Mouse (Mus musculus): ENCODE measurements around the gene Angptl4.
A peak's percentile ranks its signal among the peaks of the same experiment; 100 is the strongest.
"Not testable (repeated sequence)": the region's sequence is repeated elsewhere in the genome, so short reads cannot be mapped to it uniquely, and the experiment has no call there.

The Angptl4 gene

DNA sequence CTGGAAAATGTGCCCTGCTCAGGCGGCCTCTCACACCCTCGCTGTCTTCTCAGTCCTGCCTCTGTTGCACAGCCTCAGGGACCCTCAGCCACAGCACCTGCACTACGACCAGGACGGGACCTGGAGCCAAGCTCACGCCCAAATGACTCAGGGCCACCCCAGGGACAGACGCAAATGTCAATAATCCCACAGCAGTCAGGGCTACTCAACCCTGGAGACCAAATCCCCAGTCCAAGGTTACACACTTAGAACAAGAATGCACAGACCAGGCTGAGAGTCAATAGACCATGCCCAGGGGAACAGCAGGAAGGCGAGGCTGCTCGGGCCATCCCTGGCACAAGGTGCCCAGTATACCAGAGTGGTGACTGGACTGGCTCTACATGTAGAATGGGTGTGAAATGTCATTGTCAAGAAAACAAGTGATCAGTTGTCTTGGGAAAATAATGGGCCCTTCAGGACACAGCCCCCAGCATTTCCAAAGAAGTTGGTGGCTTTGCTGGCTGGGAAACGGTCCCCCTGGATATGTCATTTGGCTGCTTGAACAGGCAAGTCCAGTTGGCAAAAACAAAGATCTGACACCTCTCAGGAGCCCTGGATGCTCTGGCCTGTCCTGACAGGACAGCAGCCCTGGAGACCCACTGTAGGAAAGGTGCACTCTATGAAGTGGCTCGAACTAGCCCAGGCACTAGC is 26.1 kb downstream of the Angptl4 start:
- no peak for DNase-seq (ENCODE audit: low read depth)

DNA sequence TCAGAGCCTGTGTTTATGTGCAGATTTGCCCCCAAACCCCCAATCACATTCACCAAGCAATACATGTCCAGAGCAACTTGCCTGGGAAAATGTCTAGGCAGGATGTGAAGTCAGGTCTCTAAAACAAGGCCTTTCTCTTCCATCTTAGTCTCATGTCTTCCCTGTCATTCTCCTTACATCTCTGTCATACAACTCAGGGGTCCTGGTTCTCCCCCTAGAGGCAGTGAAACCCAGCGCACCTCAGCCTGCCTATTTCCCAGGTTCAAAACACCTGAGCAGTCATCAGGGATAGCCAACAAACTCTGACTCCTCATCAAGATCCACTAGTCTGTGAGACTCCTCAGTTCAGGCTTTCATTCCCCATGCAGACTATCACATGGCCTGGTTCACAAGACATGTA is 27.0 kb downstream of the Angptl4 start:
- DNase-seq (ENCODE audit: low read depth), result no peak

GRCm38 (mm10) chr17:33752297-33752696 is 29.3 kb downstream of the Angptl4 start:
- DNase-seq (ENCODE audit: low read depth), result peak; percentile 60

DNA sequence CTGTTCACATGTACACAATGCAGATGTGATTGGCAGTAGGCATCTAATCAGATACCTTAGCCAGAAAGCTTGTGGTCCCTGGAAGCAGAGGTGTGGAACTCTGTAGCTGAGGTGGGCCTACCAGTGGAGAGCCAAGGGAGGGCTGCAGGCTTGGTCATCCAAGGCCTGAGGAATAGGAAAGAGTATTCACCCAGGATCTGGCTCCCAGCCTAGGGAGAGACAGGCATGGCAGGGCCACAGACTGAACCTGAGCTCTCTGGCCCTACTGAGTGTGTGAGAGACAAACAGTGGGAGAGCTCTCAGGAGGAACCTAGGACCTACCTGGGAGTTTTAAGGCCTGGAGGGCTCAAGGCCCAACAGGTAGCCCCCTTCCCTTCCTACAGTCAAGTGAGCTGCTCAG is 30.4 kb downstream of the Angptl4 start:
- no peak for DNase-seq (ENCODE audit: low read depth)

GRCm38 (mm10) chr17:33749451-33749850 is 32.2 kb downstream of the Angptl4 start:
- no peak for DNase-seq (ENCODE audit: low read depth)

GRCm38 (mm10) chr17:33746011-33746410 is 35.6 kb downstream of the Angptl4 start:
- DNase-seq (ENCODE audit: low read depth), result no peak

DNA sequence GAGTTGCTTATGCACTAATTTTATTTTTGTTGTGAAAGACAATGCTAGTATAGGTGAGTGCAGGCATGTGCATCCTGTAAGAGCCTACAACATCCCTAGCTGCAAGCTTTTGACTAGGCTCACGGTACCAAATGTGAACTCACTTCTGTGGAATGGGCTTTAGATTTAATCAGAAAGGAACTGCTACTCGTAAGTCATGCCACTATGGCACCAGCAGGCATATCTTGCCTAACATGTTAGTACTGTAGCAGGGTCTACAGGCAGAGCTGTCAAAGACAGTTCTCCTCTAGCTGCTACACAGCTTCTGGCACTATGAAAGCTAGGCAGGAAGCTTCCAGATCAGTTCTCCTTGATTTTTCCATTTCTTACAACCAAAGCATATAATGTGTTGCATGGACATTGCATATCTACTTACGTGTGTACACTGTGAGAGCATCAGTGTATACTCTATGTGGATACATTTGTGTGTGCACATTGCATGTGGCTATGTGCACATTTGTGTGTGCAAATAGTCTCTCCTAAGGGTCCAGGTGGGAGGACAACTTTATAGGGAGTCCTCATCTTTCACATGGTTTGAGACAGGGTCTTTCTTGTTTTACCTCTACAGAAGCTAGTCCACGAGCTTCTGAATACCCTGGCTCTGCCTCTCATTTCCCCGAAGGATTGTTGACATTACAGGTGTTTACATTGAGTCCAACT is 36.8 kb downstream of the Angptl4 start:
- DNase-seq (ENCODE audit: low read depth), result peak; percentile 6

DNA sequence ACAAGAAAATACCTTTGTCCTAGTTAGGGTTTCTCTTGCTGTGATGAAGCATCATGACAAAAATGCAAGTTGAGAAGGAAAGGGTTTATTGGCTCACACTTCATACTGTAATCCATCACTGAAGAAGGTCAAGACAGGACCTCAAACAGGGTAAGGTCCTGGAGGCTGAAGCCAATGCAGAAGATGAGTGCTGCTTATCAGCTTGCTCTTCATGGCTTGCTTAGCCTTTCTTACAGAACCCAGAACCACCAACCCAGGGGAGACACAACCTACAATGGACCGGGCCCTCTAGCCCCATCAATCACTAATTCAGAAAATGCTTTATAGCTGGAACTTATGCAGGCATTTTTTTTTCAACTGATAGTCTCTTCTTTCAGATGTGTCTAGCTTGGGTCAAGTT is 39.2 kb downstream of the Angptl4 start:
- DNase-seq (ENCODE audit: low read depth), result no peak

DNA sequence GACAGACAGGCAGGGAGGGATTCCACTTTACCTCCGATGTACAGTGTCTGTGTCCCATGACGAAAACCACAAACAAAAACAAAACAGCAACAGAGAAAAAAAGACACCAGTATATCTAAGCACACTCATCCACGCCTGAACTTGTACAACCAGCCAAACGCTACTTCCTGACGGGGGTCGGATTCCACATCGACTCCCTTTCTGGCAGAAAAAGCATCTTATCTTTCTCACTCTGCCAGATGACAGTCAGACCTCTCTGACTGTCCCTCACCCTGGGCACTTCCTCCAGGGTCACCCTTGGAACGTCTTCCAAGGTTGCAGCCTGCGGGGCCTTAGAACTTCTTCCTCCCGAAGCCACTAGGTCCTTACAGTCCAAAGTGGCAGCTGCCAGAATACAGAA is 48.1 kb downstream of the Angptl4 start:
- not testable (repeated sequence) for DNase-seq (ENCODE audit: low read depth)

GRCm38 (mm10) chr17:33732556-33733083 is 49.0 kb downstream of the Angptl4 start:
- DNase-seq (ENCODE audit: low read depth), result not testable (repeated sequence)

- peak; percentile 40 for DNase-seq (ENCODE audit: low read depth)
These were observed 52.4 kb downstream of the Angptl4 start for GRCm38 (mm10) chr17:33729215-33729614.

DNA sequence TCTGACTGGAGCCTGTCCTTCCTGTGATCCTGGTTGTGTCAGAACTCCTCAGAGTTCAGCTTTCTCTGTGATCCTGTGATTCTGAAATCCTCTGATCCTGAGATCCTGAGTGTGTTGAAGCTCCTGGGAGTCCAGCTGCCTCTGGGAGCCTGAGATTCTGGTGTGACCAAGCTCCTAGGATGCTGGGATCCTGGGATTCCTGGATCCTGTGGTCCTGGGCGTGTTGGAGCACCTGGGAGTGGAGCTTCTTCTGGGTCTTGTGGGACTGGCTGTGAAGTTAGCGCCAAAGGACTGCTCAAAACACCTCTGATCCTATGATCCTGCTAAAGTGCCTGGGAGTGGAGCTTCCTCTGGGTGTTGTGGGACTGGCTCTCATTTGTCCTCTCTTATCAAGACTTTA is 53.2 kb downstream of the Angptl4 start:
- no peak for DNase-seq (ENCODE audit: low read depth)

Data from naive thymus-derived CD4-positive, alpha-beta T cell, adult 2 months (primary cell).